Mouse (Mus musculus) forebrain, embryonic 13.5 days (tissue): ENCODE measurements around the gene Cbr3. TPM values are rescaled to one million over a fixed set of nuclear protein-coding genes. Genes with fewer than 3 reads are reported as not detected.
A peak's percentile ranks its signal among the peaks of the same experiment; 100 is the strongest.
"Not testable (repeated sequence)": the region's sequence is repeated elsewhere in the genome, so short reads cannot be mapped to it uniquely, and the experiment has no call there.

Experiments
- ATAC-seq: fragments of 200-750 bp; cut with Nextera tagmentation; 2 replicates; pipeline ENCODE4 v1.8.0; 2017
- H3K27ac ChIP-seq: fragments of 300-500 bp; sonication (generic); 2 replicates; pipeline ENCODE4 v1.5.1; 2015; ENCODE audit warnings: inconsistent platforms, mild to moderate bottlenecking, moderate library complexity
- H3K27me3 ChIP-seq: fragments of 300-500 bp; sonication (generic); 2 replicates; pipeline ENCODE4 v1.6.1; 2015; ENCODE audit warnings: mild to moderate bottlenecking, inconsistent platforms
- H3K36me3 ChIP-seq: fragments of 300-500 bp; sonication (generic); 2 replicates; pipeline ENCODE4 v1.6.1; 2015; ENCODE audit warnings: mild to moderate bottlenecking, inconsistent platforms; ENCODE audit not compliant: poor library complexity, severe bottlenecking
- H3K4me1 ChIP-seq: fragments of 300-500 bp; sonication (generic); 2 replicates; pipeline ENCODE4 v1.6.1; 2015; ENCODE audit warnings: inconsistent platforms
- H3K4me2 ChIP-seq: fragments of 300-500 bp; sonication (generic); 2 replicates; pipeline ENCODE4 v1.6.1; 2015; ENCODE audit warnings: inconsistent platforms, mild to moderate bottlenecking, moderate library complexity
- H3K4me3 ChIP-seq: fragments of 300-500 bp; sonication (generic); 2 replicates; pipeline ENCODE4 v1.5.1; 2015; ENCODE audit warnings: mild to moderate bottlenecking, inconsistent platforms
- H3K9ac ChIP-seq: fragments of 300-500 bp; sonication (generic); 2 replicates; pipeline ENCODE4 v1.6.1; 2015; ENCODE audit warnings: mild to moderate bottlenecking, inconsistent platforms
- H3K9me3 ChIP-seq: fragments of 300-500 bp; sonication (generic); replicated peaks from 2 replicates; pipeline ENCODE4 v1.6.1; 2016; ENCODE audit warnings: inconsistent platforms
- WGBS: fragments of 180-500 bp; shearing (Covaris S2); methylation state at CpG from one replicate; pipeline ENCODE4 v1.1.7; 2015; 5-methylcytosine and 5-hydroxymethylcytosine counted together
- polyA plus RNA-seq: library from polyadenylated mRNA; unstranded; fragments of >200 nt; fragmentation: Nextera tagmentation; extraction: Ambion mirVana; gene quantifications from 2 replicates; pipeline ENCODE4 v1.2.1, GENCODE M21; 2015

Cbr3 gene
- 0.15 TPM in 1 of 2 replicates, not detected in the other for polyA plus RNA-seq

GRCm38 (mm10) chr16:93682689-93683507 lies at the start of gene Cbr3:
Cbr3 (plus strand) TSS chr16:93683215.
- 1% methylated on average over 63 of the region's 63 CpGs for WGBS
- Histone ChIP-seq H3K9me3 (no peaks in the 10 kb centered on the region; the same call in 1 of the 2 replicates), H3K4me3 (peak within 1 kb of the TSS; percentile 37), H3K27ac (no peak within 1 kb of the TSS), H3K4me1 (peaks cover 20% of the 10 kb centered on the region), H3K9ac (peak within 1 kb of the TSS; percentile 60), H3K27me3 (peaks cover 59% of the 10 kb centered on the region), H3K36me3 (no peaks in the 10 kb centered on the region), H3K4me2 (peak within 1 kb of the TSS; percentile 72)
- peak; percentile 69 for ATAC-seq

DNA sequence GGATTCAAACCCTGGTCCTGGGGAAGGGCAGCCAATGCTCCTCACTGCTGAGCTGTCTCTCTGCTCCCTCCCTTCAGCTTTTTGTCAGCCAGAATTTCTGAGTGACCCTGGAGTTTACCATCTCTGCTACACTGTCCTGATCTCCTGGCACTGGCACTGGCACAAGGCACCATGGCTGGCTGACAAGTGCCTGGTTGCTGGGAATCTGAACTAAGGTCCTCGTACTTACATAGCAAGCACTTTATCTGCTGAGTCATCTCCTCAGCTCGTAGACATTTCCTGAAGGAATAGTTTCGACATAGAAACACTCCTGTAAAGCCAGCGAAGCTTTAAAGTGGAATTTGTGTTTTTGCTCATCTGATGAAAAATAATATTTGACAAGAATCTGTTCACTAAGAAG lies 39.0 kb upstream of the Cbr3 start:
- Histone ChIP-seq H3K27me3 (no peaks in the 10 kb centered on the region), H3K4me1 (no peaks in the 10 kb centered on the region), H3K4me2 (no peak overlapping the region), H3K9me3 (no peaks in the 10 kb centered on the region), H3K27ac (no peak overlapping the region), H3K36me3 (no peaks in the 10 kb centered on the region), H3K4me3 (no peak overlapping the region), H3K9ac (no peak overlapping the region)
- WGBS: 82% methylated on average over 4 of the region's 4 CpGs
- no peak for ATAC-seq

- Histone ChIP-seq H3K36me3 (no peaks in the 10 kb centered on the region), H3K4me1 (no peaks in the 10 kb centered on the region), H3K27me3 (no peaks in the 10 kb centered on the region), H3K4me2 (no peak overlapping the region), H3K9me3 (no peaks in the 10 kb centered on the region), H3K9ac (no peak overlapping the region), H3K27ac (no peak overlapping the region), H3K4me3 (no peak overlapping the region)
- 86% methylated on average over 5 of the region's 5 CpGs for WGBS
- ATAC-seq: no peak
These were observed 34.4 kb upstream of the Cbr3 start for GRCm38 (mm10) chr16:93648441-93649183.

DNA sequence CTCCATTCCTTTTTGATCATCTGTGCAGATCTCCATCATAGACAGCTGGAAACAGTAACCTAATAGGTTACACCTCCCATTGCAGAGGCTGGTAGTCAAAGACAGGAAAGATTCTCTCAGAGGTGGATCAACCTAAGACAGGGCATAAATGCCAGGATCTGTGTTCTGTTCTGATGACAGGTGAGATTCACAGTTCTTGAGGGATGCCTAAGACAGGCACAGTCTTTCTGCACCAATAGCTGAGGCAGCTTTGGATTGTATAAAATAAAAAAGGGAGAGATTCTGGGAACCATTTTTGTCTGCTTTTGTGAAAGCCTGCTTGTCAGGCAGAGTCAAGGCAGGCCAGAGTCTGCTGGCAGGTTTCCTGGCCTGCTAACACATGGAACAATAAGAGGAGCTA lies 15.0 kb upstream of the Cbr3 start:
- Histone ChIP-seq H3K27me3 (no peaks in the 10 kb centered on the region), H3K36me3 (no peaks in the 10 kb centered on the region), H3K4me1 (no peaks in the 10 kb centered on the region), H3K9ac (no peak overlapping the region), H3K4me2 (no peak overlapping the region), H3K4me3 (no peak overlapping the region), H3K9me3 (peaks cover 7% of the 10 kb centered on the region), H3K27ac (no peak overlapping the region)
- ATAC-seq: no peak

DNA sequence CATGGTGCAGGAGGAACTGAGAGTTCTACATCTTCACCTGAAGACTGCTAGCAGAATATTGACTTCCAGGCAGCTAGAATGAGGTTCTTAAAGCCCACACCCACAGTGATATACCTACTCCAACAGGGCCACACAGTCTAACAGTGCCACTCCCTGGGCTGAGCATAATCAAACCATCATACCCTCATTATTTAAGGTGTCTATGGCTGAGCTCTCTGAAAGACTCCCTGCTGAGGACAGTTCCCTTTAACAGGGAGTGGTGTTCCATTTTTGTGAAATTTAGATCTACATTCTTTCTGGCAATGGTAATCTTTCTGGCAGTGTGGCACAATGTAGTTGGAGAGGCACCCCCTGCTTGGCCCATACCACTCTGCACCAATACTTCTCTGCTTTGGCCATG lies 13.5 kb upstream of the Cbr3 start:
- no peak overlapping the region for H3K4me2 ChIP-seq
- H3K36me3 ChIP-seq: no peaks in the 10 kb centered on the region
- no peak overlapping the region for H3K9ac ChIP-seq
- H3K9me3 ChIP-seq: peaks cover 7% of the 10 kb centered on the region
- H3K4me1 ChIP-seq: no peaks in the 10 kb centered on the region
- no peak overlapping the region for H3K4me3 ChIP-seq
- H3K27me3 ChIP-seq: no peaks in the 10 kb centered on the region
- ATAC-seq: no peak
- no peak overlapping the region for H3K27ac ChIP-seq

DNA sequence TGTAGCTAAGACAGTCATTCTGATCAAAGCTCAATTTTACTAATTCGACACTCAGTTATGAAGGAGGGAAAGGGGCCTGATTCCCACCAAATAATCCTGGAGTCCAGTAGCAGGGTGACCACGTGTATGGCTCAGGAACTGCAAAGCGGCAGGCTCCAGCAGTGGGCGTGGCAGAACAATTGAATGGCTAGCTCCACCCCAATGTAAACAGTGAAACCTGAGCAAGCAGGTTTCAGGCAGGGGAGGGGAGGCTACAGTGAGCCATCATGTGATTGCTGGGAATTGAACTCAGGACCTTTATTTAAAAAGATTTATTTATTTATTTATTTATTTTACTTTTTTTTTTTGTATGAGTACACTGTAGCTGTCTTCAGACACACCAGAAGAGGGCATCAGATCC lies 12.5 kb upstream of the Cbr3 start:
- H3K4me2 ChIP-seq, H3K36me3 ChIP-seq, H3K9ac ChIP-seq, ATAC-seq, H3K27ac ChIP-seq, H3K27me3 ChIP-seq, H3K4me3 ChIP-seq, H3K4me1 ChIP-seq, H3K9me3 ChIP-seq: not testable (repeated sequence)
- WGBS: 47% methylated on average over 4 of the region's 4 CpGs

- Histone ChIP-seq H3K36me3 (no peaks in the 10 kb centered on the region), H3K4me2 (no peak overlapping the region), H3K4me1 (no peaks in the 10 kb centered on the region), H3K9ac (no peak overlapping the region), H3K27ac (no peak overlapping the region), H3K9me3 (peaks cover 7% of the 10 kb centered on the region), H3K27me3 (no peaks in the 10 kb centered on the region), H3K4me3 (no peak overlapping the region)
- no peak for ATAC-seq
- 88% methylated on average over 5 of the region's 5 CpGs for WGBS
These were observed 12.0 kb upstream of the Cbr3 start for GRCm38 (mm10) chr16:93671064-93671463.

- peaks cover 9% of the 10 kb centered on the region for H3K9me3 ChIP-seq
- WGBS: 77% methylated on average over 5 of the region's 5 CpGs
These were observed 6.6 kb upstream of the Cbr3 start for GRCm38 (mm10) chr16:93676376-93676775.

GRCm38 (mm10) chr16:93678206-93678605 lies 4.8 kb upstream of the Cbr3 start:
- H3K4me3 ChIP-seq: no peak overlapping the region

More at GRCm38 (mm10) chr16:93676376-93676775, 6.6 kb upstream of the Cbr3 start:
- Histone ChIP-seq H3K4me2 (no peak overlapping the region), H3K4me1 (no peaks in the 10 kb centered on the region), H3K4me3 (no peak overlapping the region), H3K36me3 (no peaks in the 10 kb centered on the region), H3K9ac (no peak overlapping the region), H3K27ac (no peak overlapping the region), H3K27me3 (peaks cover 8% of the 10 kb centered on the region)
- no peak for ATAC-seq

GRCm38 (mm10) chr16:93679165-93679564 lies 3.9 kb upstream of the Cbr3 start:
- 45% methylated on average over 9 of the region's 9 CpGs for WGBS
- H3K4me2 ChIP-seq: no peak overlapping the region
- no peak overlapping the region for H3K4me3 ChIP-seq
- H3K27me3 ChIP-seq: peaks cover 36% of the 10 kb centered on the region
- peaks cover 9% of the 10 kb centered on the region for H3K9me3 ChIP-seq
- ATAC-seq: no peak
- no peak overlapping the region for H3K27ac ChIP-seq
- no peaks in the 10 kb centered on the region for H3K36me3 ChIP-seq
- no peak overlapping the region for H3K9ac ChIP-seq
- peaks cover 17% of the 10 kb centered on the region for H3K4me1 ChIP-seq

More at GRCm38 (mm10) chr16:93678206-93678605, 4.8 kb upstream of the Cbr3 start:
- Histone ChIP-seq H3K27ac (no peak overlapping the region), H3K9ac (no peak overlapping the region), H3K9me3 (peaks cover 9% of the 10 kb centered on the region), H3K4me2 (no peak overlapping the region), H3K27me3 (peaks cover 27% of the 10 kb centered on the region), H3K4me1 (peaks cover 9% of the 10 kb centered on the region), H3K36me3 (no peaks in the 10 kb centered on the region)
- 82% methylated on average over 4 of the region's 4 CpGs for WGBS
- no peak for ATAC-seq

GRCm38 (mm10) chr16:93682156-93682688 lies 793 bp upstream of the Cbr3 start:
- no peak overlapping the region for H3K27ac ChIP-seq
- WGBS: 25% methylated on average over 13 of the region's 13 CpGs
- H3K36me3 ChIP-seq: no peaks in the 10 kb centered on the region
- no peak overlapping the region for H3K9ac ChIP-seq
- peaks cover 58% of the 10 kb centered on the region for H3K27me3 ChIP-seq
- peaks cover 5% of the 10 kb centered on the region for H3K9me3 ChIP-seq
- H3K4me1 ChIP-seq: peaks cover 20% of the 10 kb centered on the region
- peak overlapping the region; percentile 72 for H3K4me2 ChIP-seq
- ATAC-seq: no peak
- peak overlapping the region; percentile 37 for H3K4me3 ChIP-seq

DNA sequence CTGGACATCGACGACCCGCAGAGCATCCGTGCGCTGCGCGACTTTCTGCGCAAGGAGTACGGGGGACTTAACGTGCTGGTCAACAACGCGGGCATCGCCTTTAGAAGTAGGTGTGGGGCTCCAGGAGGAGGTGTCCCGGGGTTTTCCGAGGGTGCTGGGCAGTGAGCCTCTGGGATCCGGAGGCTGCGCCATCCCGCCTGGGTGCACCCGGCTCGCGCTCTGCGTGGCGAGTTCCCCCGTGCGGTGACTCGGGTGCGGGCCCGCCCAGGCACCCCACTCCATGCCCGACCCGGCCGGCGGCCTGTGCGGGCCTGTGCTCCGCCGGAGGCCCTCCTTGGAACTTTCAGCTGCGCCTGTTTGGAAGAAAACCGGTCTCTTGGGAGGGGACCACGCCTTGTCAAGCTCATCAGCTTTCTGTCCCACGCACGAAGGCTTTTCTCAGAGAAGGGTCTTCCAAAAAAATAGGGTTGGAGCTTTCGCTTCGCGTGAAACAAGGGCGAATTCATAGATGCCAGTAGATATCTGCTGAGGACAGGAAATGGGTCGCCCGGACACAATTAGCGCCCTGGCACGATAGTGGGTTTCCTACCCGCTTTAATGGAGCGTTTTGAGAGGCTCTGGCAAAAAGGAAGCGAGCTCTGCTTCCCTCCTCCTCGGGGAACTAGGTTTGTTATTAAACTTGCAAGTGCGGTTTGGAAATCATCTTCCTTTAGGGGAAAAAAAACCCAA lies 657 bp downstream of the Cbr3 start:
- Histone ChIP-seq H3K9ac (peak overlapping the region; percentile 60), H3K4me3 (peak overlapping the region; percentile 37), H3K9me3 (no peaks in the 10 kb centered on the region), H3K27ac (no peak overlapping the region), H3K36me3 (no peaks in the 10 kb centered on the region), H3K27me3 (peaks cover 59% of the 10 kb centered on the region), H3K4me2 (peak overlapping the region; percentile 72), H3K4me1 (peaks cover 20% of the 10 kb centered on the region)
- WGBS: under 1% methylated on average over 48 of the region's 53 CpGs
- no peak for ATAC-seq
